Comparison of ENCODE assay signal across 9 mouse cellular contexts in the genomic region with DNA sequence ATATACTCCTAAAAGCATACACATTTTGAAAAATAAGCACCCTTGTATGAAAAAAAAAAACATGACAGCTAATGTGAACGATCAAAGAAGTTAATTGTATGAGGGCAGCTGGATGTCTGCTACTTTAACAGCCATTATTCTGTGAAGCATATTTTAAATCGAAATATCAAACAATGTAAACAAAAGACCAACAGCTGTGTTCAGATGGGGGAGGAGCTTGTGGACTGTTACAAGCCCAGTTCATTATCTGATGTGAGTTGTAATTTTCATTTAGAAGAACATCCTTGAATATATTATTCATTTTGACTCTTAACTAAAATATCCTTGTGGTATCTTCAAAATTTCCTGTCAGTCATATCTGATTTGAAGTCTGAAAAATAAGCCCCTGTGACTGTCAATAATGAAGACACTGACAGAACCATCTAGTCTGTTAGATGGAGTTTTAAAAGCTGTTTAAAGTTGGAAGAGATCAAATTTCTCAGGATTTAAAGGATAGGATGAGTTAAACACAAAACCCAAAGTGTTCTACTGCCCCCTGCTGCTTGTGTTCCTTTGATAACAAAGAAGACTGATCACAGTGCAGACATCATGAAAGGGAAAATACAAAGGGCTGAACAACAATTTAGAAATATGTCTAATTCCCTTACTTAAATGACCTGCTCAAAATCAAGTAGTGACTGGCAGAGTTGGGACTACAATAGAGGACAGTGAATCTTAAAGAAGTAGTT. TPM values are rescaled to one million over a fixed set of nuclear protein-coding genes. Genes with fewer than 3 reads are reported as not detected.
DNase-seq lines count a peak whose midpoint lies in the region; ATAC-seq lines count a peak whose summit lies in the region.
"Had no signal": no experiment of that assay in that cellular context is flagged by ENCODE, and none has a peak within 500 bp of the region (broad histone marks: within the 10 kb centered on the region; RNA-seq: fewer than 3 reads in every experiment).

No protein-coding gene starts in this region.

- DNase-seq in kidney, adult 9 months, result peak; percentile 30
- peak; percentile 52 for DNase-seq in R1 (ENCODE audit: low read depth, low spot score)
- peak; percentile 45 for DNase-seq in embryo, embryonic 10 days (ENCODE audit: low spot score)
- DNase-seq in layer of hippocampus, adult 9-11 months, result peak; percentile 21
- DNase-seq in right cerebral cortex, postnatal 14 days, result peak; percentile 62

- 66% methylated on average over 2 of the region's 2 CpGs for WGBS in kidney, embryonic 14.5 days

- H3K9ac ChIP-seq in kidney, embryonic 14.5 days (ENCODE audit: low read depth, low read length), result no peak overlapping the region
- H3K9ac ChIP-seq: hindbrain, embryonic 15.5 days had no signal

- no peak overlapping the region for H3K4me3 ChIP-seq in kidney, embryonic 14.5 days (ENCODE audit: low read length)
- H3K4me3 ChIP-seq: hindbrain, embryonic 15.5 days; myocyte had no signal

- H3K36me3 ChIP-seq in kidney, embryonic 14.5 days (ENCODE audit: control insufficient read depth, insufficient read depth, low read length), result no peaks in the 10 kb centered on the region
- H3K36me3 ChIP-seq: hindbrain, embryonic 15.5 days had no signal

- H3K4me1 ChIP-seq in kidney, embryonic 14.5 days (ENCODE audit: control insufficient read depth, insufficient read depth, low read length), result no peaks in the 10 kb centered on the region
- H3K4me1 ChIP-seq: hindbrain, embryonic 15.5 days had no signal

- no peak for ATAC-seq in kidney, embryonic 14.5 days (ENCODE audit: low FRiP score, low TSS enrichment)
- ATAC-seq in granulocyte monocyte progenitor cell, adult 5-6 weeks (replicated peaks; ENCODE audit: poor library complexity, severe bottlenecking), result no peak

- H3K4me2 ChIP-seq in kidney, embryonic 14.5 days (replicated peaks; ENCODE audit: low read depth, low read length), result no peak overlapping the region
- H3K4me2 ChIP-seq: hindbrain, embryonic 15.5 days had no signal

- no peaks in the 10 kb centered on the region for H3K9me3 ChIP-seq in kidney, embryonic 14.5 days (ENCODE audit: control insufficient read depth, low read length)
- H3K9me3 ChIP-seq: hindbrain, embryonic 15.5 days had no signal

- no peaks in the 10 kb centered on the region for H3K27me3 ChIP-seq in kidney, embryonic 14.5 days (ENCODE audit: control insufficient read depth, insufficient read depth, low read length)
- H3K27me3 ChIP-seq: hindbrain, embryonic 15.5 days had no signal

- H3K27ac ChIP-seq in kidney, embryonic 14.5 days (ENCODE audit: low read depth, low read length), result no peak overlapping the region
- H3K27ac ChIP-seq: hindbrain, embryonic 15.5 days had no signal

RNA-seq across cellular contexts. Expression of a gene that starts 14.7 kb away (rescaled TPM):
- 18.2 and 25.1 TPM in 2 replicates for polyA plus RNA-seq in kidney, embryonic 14.5 days (2014; fragmentation: Nextera tagmentation; extraction: Ambion mirVana)
- total RNA-seq in granulocyte monocyte progenitor cell, adult 5-6 weeks (2014; fragmentation: Nextera tagmentation), result not detected in 2 replicates
- total RNA-seq in granulocyte monocyte progenitor cell, adult 5-6 weeks (2017), result not detected in 2 replicates
